Mouse (Mus musculus): Measurements from ENCODE around the gene Cdc20b. TPM values are rescaled to one million over a fixed set of nuclear protein-coding genes. Genes with fewer than 3 reads are reported as not detected.

Cdc20b gene
- polyA plus RNA-seq, 1 experiment = not detected

- Histone ChIP-seq H3K4me1 (ENCODE audit: control insufficient read depth, insufficient read depth, low read length) (no peaks in the 10 kb centered on the region), H3K36me3 (ENCODE audit: control insufficient read depth, insufficient read depth, low read length, poor library complexity, severe bottlenecking) (no peaks in the 10 kb centered on the region), H3K9ac (ENCODE audit: low read depth, poor library complexity, severe bottlenecking) (no peak overlapping the region), H3K9me3 (replicated peaks; ENCODE audit: control insufficient read depth, insufficient read depth, low read length, poor library complexity, severe bottlenecking) (no peaks in the 10 kb centered on the region), H3K4me3 (ENCODE audit: low read depth, low read length) (no peak overlapping the region), H3K27ac (ENCODE audit: insufficient read depth, low read length) (no peak overlapping the region), H3K27me3 (ENCODE audit: control insufficient read depth, insufficient read depth, low read length, poor library complexity, severe bottlenecking) (peaks cover 18% of the 10 kb centered on the region)
- TF ChIP-seq EP300 (IDR thresholded peaks at IDR 0.05; ENCODE audit: insufficient read depth, low read depth, low read length) (no peak), POLR2A (IDR thresholded peaks at IDR 0.05; ENCODE audit: insufficient read depth, low read length) (no peak), CTCF (IDR thresholded peaks at IDR 0.05; ENCODE audit: low read depth, low read length) (no peak)
Measured at GRCm38 (mm10) chr13:113032831-113033230, 2.1 kb upstream of the Cdc20b start.

GRCm38 (mm10) chr13:113034271-113034886, 532 bp upstream of the Cdc20b start:
- TF ChIP-seq EP300 (IDR thresholded peaks at IDR 0.05; ENCODE audit: insufficient read depth, low read depth, low read length) (no peak), POLR2A (IDR thresholded peaks at IDR 0.05; ENCODE audit: insufficient read depth, low read length) (no peak), CTCF (IDR thresholded peaks at IDR 0.05; ENCODE audit: low read depth, low read length) (no peak)
- Histone ChIP-seq H3K4me3 (ENCODE audit: low read depth, low read length) (no peak overlapping the region), H3K9ac (ENCODE audit: low read depth, poor library complexity, severe bottlenecking) (peak overlapping the region; percentile 59), H3K4me1 (ENCODE audit: control insufficient read depth, insufficient read depth, low read length) (no peaks in the 10 kb centered on the region), H3K36me3 (ENCODE audit: control insufficient read depth, insufficient read depth, low read length, poor library complexity, severe bottlenecking) (no peaks in the 10 kb centered on the region), H3K9me3 (replicated peaks; ENCODE audit: control insufficient read depth, insufficient read depth, low read length, poor library complexity, severe bottlenecking) (no peaks in the 10 kb centered on the region), H3K27me3 (ENCODE audit: control insufficient read depth, insufficient read depth, low read length, poor library complexity, severe bottlenecking) (peaks cover 18% of the 10 kb centered on the region), H3K27ac (ENCODE audit: insufficient read depth, low read length) (no peak overlapping the region)

GRCm38 (mm10) chr13:113035852-113036251, 941 bp downstream of the Cdc20b start:
- Histone ChIP-seq H3K4me3 (ENCODE audit: low read depth, low read length) (no peak overlapping the region), H3K27me3 (ENCODE audit: control insufficient read depth, insufficient read depth, low read length, poor library complexity, severe bottlenecking) (peaks cover 18% of the 10 kb centered on the region)
- TF ChIP-seq CTCF (IDR thresholded peaks at IDR 0.05; ENCODE audit: low read depth, low read length) = peak; percentile 33
- no peak for TF ChIP-seq POLR2A (IDR thresholded peaks at IDR 0.05; ENCODE audit: insufficient read depth, low read length)
- TF ChIP-seq EP300 (IDR thresholded peaks at IDR 0.05; ENCODE audit: insufficient read depth, low read depth, low read length) = no peak

GRCm38 (mm10) chr13:113044876-113045275, 10.0 kb downstream of the Cdc20b start:
- TF ChIP-seq EP300 (IDR thresholded peaks at IDR 0.05; ENCODE audit: insufficient read depth, low read depth, low read length) = no peak
- no peak for TF ChIP-seq CTCF (IDR thresholded peaks at IDR 0.05; ENCODE audit: low read depth, low read length)
- no peak for TF ChIP-seq POLR2A (IDR thresholded peaks at IDR 0.05; ENCODE audit: insufficient read depth, low read length)
- Histone ChIP-seq H3K9ac (ENCODE audit: low read depth, poor library complexity, severe bottlenecking) (no peak overlapping the region), H3K36me3 (ENCODE audit: control insufficient read depth, insufficient read depth, low read length, poor library complexity, severe bottlenecking) (no peaks in the 10 kb centered on the region), H3K9me3 (replicated peaks; ENCODE audit: control insufficient read depth, insufficient read depth, low read length, poor library complexity, severe bottlenecking) (no peaks in the 10 kb centered on the region), H3K4me3 (ENCODE audit: low read depth, low read length) (no peak overlapping the region), H3K27me3 (ENCODE audit: control insufficient read depth, insufficient read depth, low read length, poor library complexity, severe bottlenecking) (no peaks in the 10 kb centered on the region), H3K27ac (ENCODE audit: insufficient read depth, low read length) (no peak overlapping the region), H3K4me1 (ENCODE audit: control insufficient read depth, insufficient read depth, low read length) (no peaks in the 10 kb centered on the region)

More at GRCm38 (mm10) chr13:113035852-113036251, 941 bp downstream of the Cdc20b start:
- Histone ChIP-seq H3K36me3 (ENCODE audit: control insufficient read depth, insufficient read depth, low read length, poor library complexity, severe bottlenecking) (no peaks in the 10 kb centered on the region), H3K9me3 (replicated peaks; ENCODE audit: control insufficient read depth, insufficient read depth, low read length, poor library complexity, severe bottlenecking) (no peaks in the 10 kb centered on the region), H3K9ac (ENCODE audit: low read depth, poor library complexity, severe bottlenecking) (no peak overlapping the region), H3K27ac (ENCODE audit: insufficient read depth, low read length) (no peak overlapping the region), H3K4me1 (ENCODE audit: control insufficient read depth, insufficient read depth, low read length) (no peaks in the 10 kb centered on the region)

- H3K36me3 ChIP-seq (ENCODE audit: control insufficient read depth, insufficient read depth, low read length, poor library complexity, severe bottlenecking) = no peaks in the 10 kb centered on the region
- no peak overlapping the region for H3K27ac ChIP-seq (ENCODE audit: insufficient read depth, low read length)
- H3K27me3 ChIP-seq (ENCODE audit: control insufficient read depth, insufficient read depth, low read length, poor library complexity, severe bottlenecking) = no peaks in the 10 kb centered on the region
- TF ChIP-seq EP300 (IDR thresholded peaks at IDR 0.05; ENCODE audit: insufficient read depth, low read depth, low read length) = no peak
- TF ChIP-seq CTCF (IDR thresholded peaks at IDR 0.05; ENCODE audit: low read depth, low read length) = no peak
- TF ChIP-seq POLR2A (IDR thresholded peaks at IDR 0.05; ENCODE audit: insufficient read depth, low read length) = no peak
- peak overlapping the region; percentile 72 for H3K9ac ChIP-seq (ENCODE audit: low read depth, poor library complexity, severe bottlenecking)
- no peaks in the 10 kb centered on the region for H3K4me1 ChIP-seq (ENCODE audit: control insufficient read depth, insufficient read depth, low read length)
- H3K4me3 ChIP-seq (ENCODE audit: low read depth, low read length) = peak overlapping the region; percentile 13; the same call in 1 of the 2 replicates
- H3K9me3 ChIP-seq (replicated peaks; ENCODE audit: control insufficient read depth, insufficient read depth, low read length, poor library complexity, severe bottlenecking) = no peaks in the 10 kb centered on the region
Measured at GRCm38 (mm10) chr13:113045458-113046110, 10.7 kb downstream of the Cdc20b start.
